Mouse (Mus musculus) large intestine, adult 2 months (tissue): ENCODE data around the gene Slc50a1. TPM values are rescaled to one million over a fixed set of nuclear protein-coding genes. Genes with fewer than 3 reads are reported as not detected.

ENCODE experiments used
- DNase-seq: peaks from one replicate; pipeline ENCODE4 v3.0.0-alpha.2; 2012; ENCODE audit warnings: low read depth, low spot score
- WGBS: fragments of 180-500 bp; shearing (Covaris S2); methylation state at CpG from one replicate; pipeline ENCODE4 v1.1.7; 2018; 5-methylcytosine and 5-hydroxymethylcytosine counted together
- polyA plus RNA-seq: library from polyadenylated mRNA; depleted of rRNA; stranded (reverse); fragments of >200 nt; gene quantifications from 2 replicates; pipeline ENCODE4 v1.2.3, GENCODE M21; 2012

Gene Slc50a1
- polyA plus RNA-seq, 1 experiment: 123 TPM

GRCm38 (mm10) chr3:89276061-89276460, 5.7 kb upstream of the Slc50a1 start:
- no peak for DNase-seq
- 60% methylated on average over 13 of the region's 13 CpGs for WGBS

GRCm38 (mm10) chr3:89271760-89272159, 1.4 kb upstream of the Slc50a1 start:
- no peak for DNase-seq
- 53% methylated on average over 6 of the region's 6 CpGs for WGBS

- 46% methylated on average over 6 of the region's 6 CpGs for WGBS
- DNase-seq: no peak
Measured at GRCm38 (mm10) chr3:89270891-89271290, 521 bp upstream of the Slc50a1 start.

- 80% methylated on average over 8 of the region's 8 CpGs for WGBS
- DNase-seq: no peak
Measured at GRCm38 (mm10) chr3:89268916-89269315, 1.5 kb downstream of the Slc50a1 start.

- WGBS: under 1% methylated on average over 20 of the region's 20 CpGs
- no peak for DNase-seq
Measured at GRCm38 (mm10) chr3:89266439-89266893, 3.9 kb downstream of the Slc50a1 start.

- no peak for DNase-seq
- 69% methylated on average over 10 of the region's 10 CpGs for WGBS
Measured at GRCm38 (mm10) chr3:89262417-89262816, 8.0 kb downstream of the Slc50a1 start.

GRCm38 (mm10) chr3:89260211-89260610, 10.2 kb downstream of the Slc50a1 start:
- DNase-seq: no peak
- 79% methylated on average over 3 of the region's 3 CpGs for WGBS

- 56% methylated on average over 7 of the region's 7 CpGs for WGBS
Measured at GRCm38 (mm10) chr3:89259076-89259475, 11.3 kb downstream of the Slc50a1 start, which contains the start of gene Dpm3. Gene Dpm3, plus strand, starts transcription at chr3:89259358.

GRCm38 (mm10) chr3:89256177-89256576, 14.2 kb downstream of the Slc50a1 start:
- 80% methylated on average over 5 of the region's 5 CpGs for WGBS
- DNase-seq: no peak

More at GRCm38 (mm10) chr3:89259076-89259475, 11.3 kb downstream of the Slc50a1 start, which contains the start of gene Dpm3:
- DNase-seq: no peak

- 63% methylated on average over 5 of the region's 5 CpGs for WGBS
Measured at GRCm38 (mm10) chr3:89254994-89255393, 15.4 kb downstream of the Slc50a1 start.

GRCm38 (mm10) chr3:89251365-89251895, 18.9 kb downstream of the Slc50a1 start:
- 8% methylated on average over 17 of the region's 17 CpGs for WGBS
- no peak for DNase-seq

More at GRCm38 (mm10) chr3:89254994-89255393, 15.4 kb downstream of the Slc50a1 start:
- DNase-seq: no peak

- DNase-seq: no peak
- 24% methylated on average over 7 of the region's 7 CpGs for WGBS
Measured at GRCm38 (mm10) chr3:89250435-89251040, 19.8 kb downstream of the Slc50a1 start.

GRCm38 (mm10) chr3:89247466-89247865, 22.9 kb downstream of the Slc50a1 start:
- DNase-seq: no peak
- WGBS: 81% methylated on average over 4 of the region's 4 CpGs

- no peak for DNase-seq
- under 1% methylated on average over 42 of the region's 42 CpGs for WGBS
Measured at GRCm38 (mm10) chr3:89246261-89247100, 23.9 kb downstream of the Slc50a1 start, which contains the start of gene Trim46. Gene Trim46, minus strand, starts transcription at chr3:89246309.

- 5% methylated on average over 20 of the region's 20 CpGs for WGBS
- DNase-seq: no peak
Measured at GRCm38 (mm10) chr3:89245688-89246171, 24.6 kb downstream of the Slc50a1 start, which contains the start of gene Krtcap2. Gene Krtcap2, plus strand, starts transcription at chr3:89245966.

GRCm38 (mm10) chr3:89244982-89245687, 25.2 kb downstream of the Slc50a1 start:
- DNase-seq: no peak
- WGBS: 2% methylated on average over 25 of the region's 26 CpGs

GRCm38 (mm10) chr3:89244158-89244981, 26.0 kb downstream of the Slc50a1 start:
- no peak for DNase-seq
- 37% methylated on average over 25 of the region's 25 CpGs for WGBS

- DNase-seq: no peak
- 45% methylated on average over 14 of the region's 14 CpGs for WGBS
Measured at GRCm38 (mm10) chr3:89243609-89244008, 26.8 kb downstream of the Slc50a1 start.
